Mouse (Mus musculus): ENCODE measurements around the gene Etaa1. TPM values are rescaled to one million over a fixed set of nuclear protein-coding genes. Genes with fewer than 3 reads are reported as not detected.
"Not testable (repeated sequence)": the region's sequence is repeated elsewhere in the genome, so short reads cannot be mapped to it uniquely, and the experiment has no call there.

Gene Etaa1
- total RNA-seq (2021) = 1 to 10 TPM; 7.0 to 7.8 TPM
- long read RNA-seq, full-length matches to known transcripts = 10 of 12 reads
- long read RNA-seq, partial matches to known transcripts = 1 of 12 reads
- long read RNA-seq, other reads (novel, unspliced or antisense) = 1 of 12 reads

GRCm38 (mm10) chr11:17953231-17954134 is at the start of gene Etaa1:
Gene Etaa1, minus strand, starts transcription at chr11:17953875.
- peak; percentile 88 to 96 for DNase-seq (ENCODE audit: low spot score in 2 of 2)

DNA sequence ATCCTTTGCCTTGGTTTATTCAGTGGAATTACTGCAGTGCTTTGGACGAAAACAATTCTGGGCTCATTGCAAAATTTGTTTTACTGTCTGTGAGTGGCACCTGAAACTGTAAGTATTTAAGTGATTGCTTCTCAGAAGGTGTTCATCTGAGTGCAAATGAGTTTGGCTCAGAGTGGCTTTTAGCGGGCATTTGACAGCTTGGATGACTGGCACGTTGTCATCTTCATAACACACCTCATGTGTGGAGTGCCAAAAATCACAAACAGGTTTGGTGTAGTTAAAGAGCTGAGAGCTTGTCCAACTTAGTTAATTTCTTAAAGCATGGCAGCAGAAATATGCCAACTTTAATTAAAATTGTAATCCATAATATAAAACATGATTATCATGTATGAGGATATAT is 40.5 kb upstream of the Etaa1 start:
- DNase-seq (ENCODE audit: low spot score in 2 of 2) = no peak

DNA sequence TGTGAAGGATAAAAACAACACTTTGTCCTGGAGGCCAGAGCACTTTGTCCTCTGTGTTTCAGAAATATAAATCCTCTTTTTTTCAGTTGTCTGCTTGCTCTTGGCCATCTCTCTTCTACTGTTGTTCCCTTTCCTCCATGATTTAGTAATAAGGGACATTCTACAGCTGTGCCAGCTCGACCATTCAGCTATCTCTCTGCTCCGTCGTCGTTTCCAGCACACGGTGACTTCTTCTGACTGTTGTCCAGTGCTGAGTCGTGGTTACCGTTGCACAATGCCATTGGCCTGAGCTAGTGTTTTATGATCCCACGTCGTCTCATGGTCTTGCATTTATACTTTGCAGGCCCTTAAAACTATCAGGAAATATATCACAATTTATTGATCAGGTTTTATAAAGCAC is 38.6 kb upstream of the Etaa1 start:
- DNase-seq (ENCODE audit: low spot score in 2 of 2) = no peak

DNA sequence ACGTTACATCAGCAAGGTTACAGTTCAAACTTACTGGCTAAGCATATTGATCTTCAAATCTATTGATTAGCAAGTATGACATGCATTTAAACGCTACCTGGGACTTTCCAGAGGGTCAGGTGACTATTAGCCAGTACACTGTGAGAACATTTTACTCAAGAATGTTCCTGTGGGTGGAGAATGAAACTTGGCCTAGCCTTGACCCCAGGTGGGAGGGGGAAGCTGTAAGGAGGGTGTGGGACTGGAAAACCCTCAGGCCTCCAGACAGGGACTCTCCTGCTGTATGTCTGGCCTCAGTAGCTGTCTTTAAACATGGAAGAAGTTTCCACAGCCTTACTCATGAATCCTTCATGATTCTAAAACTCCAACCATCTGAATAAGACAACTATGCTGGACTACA is 29.7 kb upstream of the Etaa1 start:
- DNase-seq (ENCODE audit: low spot score in 2 of 2) = no peak

DNA sequence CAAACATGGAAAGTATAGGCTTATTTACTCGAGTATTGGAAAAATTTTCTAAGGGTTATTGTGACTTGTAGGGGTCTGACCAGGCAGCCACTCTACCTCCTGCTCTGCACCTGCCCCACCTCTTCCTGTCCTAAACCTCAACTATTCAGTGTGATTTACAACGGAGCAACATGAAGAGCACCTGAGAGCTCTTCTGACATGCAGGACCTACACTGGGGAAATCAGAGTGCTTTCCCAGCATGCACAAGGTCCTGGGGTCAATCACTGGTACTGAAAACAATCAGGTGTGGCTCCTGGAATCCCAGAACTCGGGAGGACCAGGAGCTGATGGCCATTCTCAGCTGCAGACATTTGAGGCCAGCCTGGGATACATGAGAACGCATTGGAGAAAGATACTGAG is 27.6 kb upstream of the Etaa1 start:
- DNase-seq (ENCODE audit: low spot score in 2 of 2) = no peak

DNA sequence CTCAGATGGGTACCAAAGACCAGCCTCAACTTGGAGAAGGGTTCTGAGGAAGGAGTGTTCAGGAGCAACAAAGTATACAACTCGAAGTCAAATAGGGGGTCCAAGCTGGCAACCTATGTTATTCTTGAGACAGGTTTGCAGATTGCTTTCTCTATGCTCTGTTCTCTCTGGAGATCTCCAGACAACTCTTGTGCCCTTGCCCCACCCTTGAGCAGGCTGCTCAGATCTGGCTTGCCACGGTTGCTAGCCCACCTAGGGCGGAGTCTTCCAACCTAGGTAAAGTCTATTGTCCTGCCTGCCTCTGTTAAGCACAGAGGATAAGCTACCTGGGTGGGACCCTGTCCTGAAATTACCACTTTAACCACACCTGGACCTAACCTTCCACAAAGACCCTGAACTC is 21.9 kb upstream of the Etaa1 start:
- DNase-seq (ENCODE audit: low spot score in 2 of 2) = no peak

GRCm38 (mm10) chr11:17952791-17953190 is 884 bp downstream of the Etaa1 start:
- no peak for DNase-seq (ENCODE audit: low spot score in 2 of 2)

- peak; percentile 15 to 67 for DNase-seq (ENCODE audit: low spot score in 2 of 2)
Measured at GRCm38 (mm10) chr11:17951336-17951735, 2.3 kb downstream of the Etaa1 start.

DNA sequence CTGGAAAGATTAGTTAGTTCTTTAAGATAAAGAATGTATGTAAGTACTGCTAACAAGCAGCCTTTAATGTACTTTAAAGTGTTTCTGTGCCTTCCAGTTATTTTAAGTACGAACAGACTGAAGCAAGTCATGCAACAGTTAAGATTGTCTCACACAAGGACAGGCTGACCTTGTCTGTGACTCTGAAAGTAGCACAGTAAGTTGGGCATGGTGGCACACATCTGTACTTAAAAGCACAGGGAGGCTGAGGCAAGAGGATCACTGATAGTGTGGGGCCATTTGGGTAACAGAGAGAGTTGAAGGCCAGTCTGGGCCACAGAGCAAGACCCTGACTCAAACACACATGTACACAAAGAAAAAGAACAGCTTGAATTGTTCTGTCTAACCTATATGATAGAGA is 14.5 kb downstream of the Etaa1 start:
- DNase-seq (ENCODE audit: low spot score in 2 of 2) = no peak

- DNase-seq (ENCODE audit: low spot score in 2 of 2) = no peak
Measured at GRCm38 (mm10) chr11:17937931-17938330, 15.7 kb downstream of the Etaa1 start.

DNA sequence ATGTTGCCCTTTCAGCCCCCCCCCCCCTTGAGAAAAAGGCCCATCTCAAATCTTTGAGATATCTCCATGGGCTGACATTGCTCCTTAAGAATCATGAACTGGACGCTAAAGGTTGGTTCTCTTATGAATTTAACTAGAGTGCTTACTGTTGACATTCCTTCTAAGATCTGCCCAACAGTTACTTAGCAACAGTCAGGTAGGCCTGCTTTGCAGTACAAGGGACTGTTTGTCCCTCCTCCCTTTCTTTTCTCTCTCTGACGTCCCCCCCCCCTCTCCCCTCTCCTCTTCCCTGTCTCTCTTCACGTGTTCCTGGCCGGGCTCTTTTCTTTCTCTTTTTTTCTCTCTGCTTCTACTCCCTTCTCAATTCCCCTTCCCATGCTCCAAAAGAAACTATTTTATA is 35.8 kb downstream of the Etaa1 start:
- no peak for DNase-seq (ENCODE audit: low spot score in 2 of 2)

DNA sequence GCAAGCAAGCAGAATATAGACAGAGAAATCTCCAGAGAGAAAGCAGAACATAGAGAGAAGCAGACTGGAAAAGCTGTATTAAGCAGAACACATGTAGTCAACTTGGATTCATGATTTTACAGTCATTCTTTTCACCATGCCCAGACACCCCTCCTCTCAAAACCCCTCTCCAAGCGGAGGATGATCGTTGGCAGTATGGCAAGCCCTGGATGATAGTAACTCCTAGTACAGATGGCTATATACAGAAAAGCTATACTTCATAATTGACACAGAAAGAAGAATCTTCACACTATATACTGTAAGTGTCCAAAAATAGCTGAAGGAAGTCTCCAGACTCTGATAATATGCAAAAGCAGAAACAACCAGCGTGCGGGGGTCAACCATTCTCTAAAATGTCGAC is 36.6 kb downstream of the Etaa1 start:
- DNase-seq (ENCODE audit: low spot score in 2 of 2) = no peak

DNA sequence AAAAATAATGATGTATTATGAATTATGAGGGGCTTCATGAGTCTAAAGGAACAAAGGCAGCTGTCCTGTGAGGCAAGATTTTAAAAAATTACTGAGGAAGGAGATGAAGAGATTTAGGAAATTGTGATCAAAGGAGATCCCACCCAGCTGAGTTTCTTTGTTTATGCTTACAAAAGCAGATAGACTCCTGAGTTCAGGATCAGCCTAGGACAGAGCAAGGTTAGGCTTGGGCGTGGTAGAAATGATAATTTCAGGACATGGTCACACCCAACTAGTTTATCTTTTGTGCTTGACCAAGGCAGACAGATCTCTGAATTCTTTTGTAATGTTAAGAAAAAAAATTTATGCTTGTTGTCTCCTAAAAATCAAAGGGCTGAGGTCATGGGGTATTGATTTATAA is 37.2 kb downstream of the Etaa1 start:
- no peak for DNase-seq (ENCODE audit: low spot score in 2 of 2)

DNA sequence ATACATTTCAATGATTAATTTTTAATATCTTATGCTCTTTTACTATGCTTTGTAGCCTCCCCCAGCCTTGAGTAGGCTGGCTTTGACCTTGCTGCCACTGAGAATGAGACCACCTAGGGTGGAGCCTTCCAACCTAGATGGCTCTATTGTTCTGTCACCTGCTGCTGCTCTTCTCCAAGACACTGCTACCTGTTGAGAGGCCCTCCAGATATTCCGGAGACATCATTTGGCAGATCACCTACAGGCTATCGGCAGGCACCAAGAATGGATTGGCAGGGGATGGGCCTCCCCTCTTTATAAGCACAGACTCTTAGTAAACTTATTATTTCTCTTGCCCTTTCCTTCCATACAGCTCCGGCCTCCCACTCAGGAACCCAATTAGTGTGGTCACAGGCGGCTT is 52.7 kb downstream of the Etaa1 start:
- DNase-seq (ENCODE audit: low spot score in 2 of 2) = not testable (repeated sequence)

All from layer of hippocampus, adult 18-20 months (tissue).